ENCODE assay signal across 10 mouse cellular contexts in the genomic region with DNA sequence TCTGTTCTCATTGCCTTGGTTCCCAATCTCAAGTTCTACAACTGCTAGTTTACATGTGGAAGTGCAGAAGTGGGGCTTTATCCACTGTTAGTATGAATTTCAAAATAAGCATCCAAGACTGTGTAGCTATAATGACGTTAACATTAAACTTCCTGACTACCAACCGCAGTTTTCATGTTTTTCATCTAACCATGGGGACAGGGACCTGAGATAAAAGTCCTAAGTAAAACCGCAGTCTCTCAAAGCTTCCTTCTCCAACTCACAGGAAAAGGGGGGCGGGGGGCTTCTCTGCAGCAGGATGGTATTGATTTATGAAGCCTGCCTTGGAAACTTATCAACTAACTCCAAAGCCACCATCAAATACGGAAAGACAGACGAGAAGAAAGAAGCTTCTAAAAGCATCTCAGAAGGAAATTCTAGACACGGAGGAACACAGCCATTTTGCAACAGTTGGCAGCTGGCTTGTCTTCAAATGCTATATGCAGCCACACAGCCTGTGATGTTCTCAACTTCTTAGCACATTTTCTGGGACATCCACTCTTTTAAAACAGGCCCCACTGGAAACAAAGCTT. TPM values are rescaled to one million over a fixed set of nuclear protein-coding genes. Genes with fewer than 3 reads are reported as not detected.
DNase-seq lines count a peak whose midpoint lies in the region; ATAC-seq lines count a peak whose summit lies in the region.
"Had no signal": no experiment of that assay in that cellular context is flagged by ENCODE, and none has a peak within 500 bp of the region (broad histone marks: within the 10 kb centered on the region; RNA-seq: fewer than 3 reads in every experiment).

No protein-coding gene starts in this region.

- no peak overlapping the region for H3K27ac ChIP-seq in forebrain, embryonic 13.5 days
- H3K27ac ChIP-seq: limb, embryonic 15.5 days had no signal

- H3K9ac ChIP-seq in forebrain, embryonic 13.5 days: no peak overlapping the region
- H3K9ac ChIP-seq: limb, embryonic 15.5 days had no signal

- no peaks in the 10 kb centered on the region for H3K27me3 ChIP-seq in erythroblast, embryonic 14.5 days (ENCODE audit: control insufficient read depth)
- H3K27me3 ChIP-seq in forebrain, embryonic 13.5 days: no peaks in the 10 kb centered on the region

- peak overlapping the region; percentile 4 for H3K4me3 ChIP-seq in erythroblast, embryonic 14.5 days (replicated peaks)
- H3K4me3 ChIP-seq in forebrain, embryonic 13.5 days: no peak overlapping the region
- H3K4me3 ChIP-seq: limb, embryonic 15.5 days had no signal

- no peak for ATAC-seq in erythroblast, adult 5-6 weeks (replicated peaks; ENCODE audit: low FRiP score, poor library complexity, severe bottlenecking)
- peak; percentile 89 for ATAC-seq in inflammation-experienced regulatory T-cells, adult 6 months
- ATAC-seq in megakaryocyte-erythroid progenitor cell, adult 5-6 weeks (replicated peaks; ENCODE audit: low FRiP score, low TSS enrichment, poor library complexity, severe bottlenecking): peak; percentile 64
- ATAC-seq in forebrain, embryonic 13.5 days: no peak

- WGBS in forebrain, embryonic 13.5 days: 84% methylated on average over 7 of the region's 7 CpGs

- DNase-seq in 416B (ENCODE audit: low read depth): peak; percentile 98
- DNase-seq in testis, postnatal 14 days (ENCODE audit: low spot score): no peak
- DNase-seq in gastrocnemius, postnatal 14 days: no peak
- DNase-seq: spleen, adult 18-20 months had no signal

- H3K4me2 ChIP-seq in forebrain, embryonic 13.5 days: no peak overlapping the region
- H3K4me2 ChIP-seq: limb, embryonic 15.5 days had no signal

- peaks cover 78% of the 10 kb centered on the region for H3K4me1 ChIP-seq in erythroblast, embryonic 14.5 days (ENCODE audit: control insufficient read depth)
- no peaks in the 10 kb centered on the region for H3K4me1 ChIP-seq in forebrain, embryonic 13.5 days

- H3K36me3 ChIP-seq in erythroblast, embryonic 14.5 days (ENCODE audit: control insufficient read depth): peaks cover 5% of the 10 kb centered on the region; the same call in 1 of the 2 replicates
- no peaks in the 10 kb centered on the region for H3K36me3 ChIP-seq in forebrain, embryonic 13.5 days (ENCODE audit: poor library complexity, severe bottlenecking)
- H3K36me3 ChIP-seq: limb, embryonic 15.5 days had no signal

- intact Hi-C loops in gastrocnemius, postnatal 14 days (cut with DNase I; ENCODE audit: low total_unique reads): no loop called here

- no peaks in the 10 kb centered on the region for H3K9me3 ChIP-seq in erythroblast, embryonic 14.5 days (ENCODE audit: control insufficient read depth, low read length)
- H3K9me3 ChIP-seq in forebrain, embryonic 13.5 days (replicated peaks): no peaks in the 10 kb centered on the region
- H3K9me3 ChIP-seq: limb, embryonic 15.5 days had no signal

RNA-seq across cellular contexts. Expression of a gene that starts 45.7 kb away (rescaled TPM):
- 3.8 and 6.1 TPM in 2 replicates for polyA plus RNA-seq in erythroblast, embryonic 14.5 days (2012)
- total RNA-seq in erythroblast, adult 5-6 weeks (2015; ENCODE audit: low replicate concordance): 81.5 and 97.8 TPM in 2 replicates
- 63.0 and 71.8 TPM in 2 replicates for total RNA-seq in erythroblast, adult 5-6 weeks (2017; ENCODE audit: low replicate concordance)
- polyA plus RNA-seq in inflammation-experienced regulatory T-cells, adult 6 months (2017; shearing (Covaris generic)): 10 to 100 TPM; 16.7 to 23.5 (median 18.4) TPM
- 53.7 and 56.7 TPM in 2 replicates for total RNA-seq in megakaryocyte-erythroid progenitor cell, adult 5-6 weeks (2014; fragmentation: Nextera tagmentation)
- 28.7 and 29.0 TPM in 2 replicates for total RNA-seq in megakaryocyte-erythroid progenitor cell, adult 5-6 weeks (2017)
- 8.0 and 8.3 TPM in 2 replicates for polyA plus RNA-seq in forebrain, embryonic 13.5 days (2015; fragmentation: Nextera tagmentation; extraction: Ambion mirVana)
- 1 to 10 TPM; 6.9 to 8.0 TPM for total RNA-seq in gastrocnemius, postnatal 14 days (2021)

RNA-seq across cellular contexts. Expression of a gene that starts 46.0 kb away (rescaled TPM):
- polyA plus RNA-seq in erythroblast, embryonic 14.5 days (2012): not detected in 2 replicates
- total RNA-seq in erythroblast, adult 5-6 weeks (2015; ENCODE audit: low replicate concordance): 1.3 and 4.8 TPM in 2 replicates
- 3.0 and 3.6 TPM in 2 replicates for total RNA-seq in erythroblast, adult 5-6 weeks (2017; ENCODE audit: low replicate concordance)
- polyA plus RNA-seq in inflammation-experienced regulatory T-cells, adult 6 months (2017; shearing (Covaris generic)): under 1 TPM; 0.33 to 0.99 (median 0.41) TPM
- 1.7 and 2.0 TPM in 2 replicates for total RNA-seq in megakaryocyte-erythroid progenitor cell, adult 5-6 weeks (2014; fragmentation: Nextera tagmentation)
- not detected in 2 replicates for total RNA-seq in megakaryocyte-erythroid progenitor cell, adult 5-6 weeks (2017)
- 0.26 and 0.48 TPM in 2 replicates for polyA plus RNA-seq in forebrain, embryonic 13.5 days (2015; fragmentation: Nextera tagmentation; extraction: Ambion mirVana)
- under 1 TPM; 0.14 to 0.31 TPM for total RNA-seq in gastrocnemius, postnatal 14 days (2021)

Comparison
In these comparisons a context has a peak if more than half of its experiments do, and no peak if none do; other contexts are left out.
1. ATAC-seq: peak in inflammation-experienced regulatory T-cells, adult 6 months (single experiment) and megakaryocyte-erythroid progenitor cell, adult 5-6 weeks (single experiment); none in erythroblast, adult 5-6 weeks (single experiment) and forebrain, embryonic 13.5 days (single experiment).